Mouse (Mus musculus): ENCODE results near the gene Rpl35. TPM values are rescaled to one million over a fixed set of nuclear protein-coding genes. Genes with fewer than 3 reads are reported as not detected.
"Not testable (repeated sequence)": the region's sequence is repeated elsewhere in the genome, so short reads cannot be mapped to it uniquely, and the experiment has no call there.

Rpl35 gene
- 970 and 1,048 TPM in 2 replicates for polyA plus RNA-seq (2016; fragmentation: Nextera tagmentation; extraction: Ambion mirVana)

- WGBS = 12% methylated on average over 15 of the region's 15 CpGs
- Histone ChIP-seq H3K27ac (peak within 1 kb of the TSS; percentile 92), H3K4me1 (peaks cover 48% of the 10 kb centered on the region)
These were observed at the start of gene Rpl35 for GRCm38 (mm10) chr2:39005574-39006079. Gene Rpl35 (minus strand): TSS chr2:39005624.

DNA sequence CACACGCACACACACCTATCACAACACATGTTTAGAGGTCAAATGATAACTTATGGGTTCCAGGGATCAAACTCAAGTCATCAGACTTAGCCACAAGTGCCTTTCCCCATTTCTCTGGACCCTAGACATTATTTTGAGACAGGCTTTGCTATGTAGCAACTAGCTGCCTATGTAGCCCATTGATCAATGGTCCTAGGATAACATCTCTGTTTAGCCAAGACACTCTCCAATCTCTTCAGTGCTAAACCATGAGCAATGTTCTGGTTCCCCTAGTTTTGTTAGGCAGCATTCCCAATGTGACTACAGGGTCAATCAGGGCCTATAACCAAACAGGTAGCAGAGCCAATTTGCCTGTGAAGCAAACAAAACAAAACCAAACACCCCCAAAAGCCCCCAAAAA lies 43.1 kb upstream of the Rpl35 start:
- H3K27ac ChIP-seq = no peak overlapping the region
- WGBS = 90% methylated on average over 1 of the region's 1 CpGs
- no peaks in the 10 kb centered on the region for H3K4me1 ChIP-seq
- H3K36me3 ChIP-seq (replicated peaks) = peaks cover 66% of the 10 kb centered on the region
- H3K9me3 ChIP-seq = no peaks in the 10 kb centered on the region
- no peak overlapping the region for H3K4me3 ChIP-seq (replicated peaks)
- no peaks in the 10 kb centered on the region for H3K27me3 ChIP-seq
- ATAC-seq (ENCODE audit: low FRiP score) = no peak
- no peak overlapping the region for H3K9ac ChIP-seq
- H3K4me2 ChIP-seq = no peak overlapping the region

More at GRCm38 (mm10) chr2:39005574-39006079, at the start of gene Rpl35:
- Histone ChIP-seq H3K4me3 (replicated peaks) (peak within 1 kb of the TSS; percentile 74), H3K4me2 (peak within 1 kb of the TSS; percentile 82), H3K36me3 (replicated peaks) (peaks cover 33% of the 10 kb centered on the region), H3K9ac (peak within 1 kb of the TSS; percentile 89), H3K9me3 (no peaks in the 10 kb centered on the region), H3K27me3 (no peaks in the 10 kb centered on the region)
- ATAC-seq (ENCODE audit: low FRiP score) = no peak

DNA sequence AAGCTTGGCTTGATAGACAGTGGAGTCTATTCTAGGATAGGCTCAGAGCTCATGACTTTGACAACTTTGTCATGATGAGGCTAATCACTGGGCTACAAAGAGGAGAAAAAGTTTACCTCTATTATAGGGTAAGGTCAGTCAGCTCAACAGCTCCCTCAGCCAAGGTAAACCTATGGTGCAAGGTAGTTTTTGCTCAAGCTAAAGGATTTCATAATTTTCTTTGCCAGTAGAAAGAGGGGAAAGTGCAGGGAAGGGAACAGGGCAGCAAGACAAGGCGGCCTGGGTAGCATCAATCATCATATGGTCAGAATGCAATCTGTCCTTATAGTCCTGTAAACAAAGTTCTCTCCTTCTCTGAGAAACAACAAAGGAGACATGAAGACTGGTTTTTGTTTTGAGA lies 34.8 kb upstream of the Rpl35 start:
- WGBS = 100% methylated on average over 1 of the region's 1 CpGs
- Histone ChIP-seq H3K4me3 (replicated peaks) (no peak overlapping the region), H3K9me3 (no peaks in the 10 kb centered on the region), H3K36me3 (replicated peaks) (peaks cover 64% of the 10 kb centered on the region), H3K4me1 (no peaks in the 10 kb centered on the region), H3K27ac (no peak overlapping the region), H3K27me3 (no peaks in the 10 kb centered on the region), H3K4me2 (no peak overlapping the region), H3K9ac (no peak overlapping the region)
- ATAC-seq (ENCODE audit: low FRiP score) = no peak

DNA sequence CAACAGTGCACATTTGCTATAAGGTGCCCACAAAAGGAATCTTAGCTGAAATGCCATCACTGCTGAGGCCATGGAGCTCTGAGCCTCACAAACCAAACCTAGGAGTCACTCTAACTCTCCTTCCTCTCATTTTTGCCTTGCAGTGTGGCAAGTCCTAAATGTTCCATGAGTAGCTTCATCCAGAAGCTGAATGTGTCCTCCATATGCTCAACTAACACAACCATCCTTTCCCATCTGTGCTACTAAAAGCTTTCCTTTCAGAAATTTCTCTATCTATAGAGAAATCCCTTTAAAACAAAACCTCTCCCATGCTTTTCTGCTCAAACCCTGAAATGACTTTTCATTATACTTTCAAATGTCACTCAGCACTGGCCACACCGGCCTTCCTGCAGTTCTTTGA lies 26.2 kb upstream of the Rpl35 start:
- Histone ChIP-seq H3K27ac (no peak overlapping the region), H3K27me3 (no peaks in the 10 kb centered on the region), H3K9ac (no peak overlapping the region), H3K4me2 (no peak overlapping the region), H3K4me1 (no peaks in the 10 kb centered on the region), H3K4me3 (replicated peaks) (no peak overlapping the region), H3K36me3 (replicated peaks) (peaks cover 82% of the 10 kb centered on the region), H3K9me3 (no peaks in the 10 kb centered on the region)
- WGBS = 85% methylated on average over 1 of the region's 1 CpGs
- no peak for ATAC-seq (ENCODE audit: low FRiP score)

DNA sequence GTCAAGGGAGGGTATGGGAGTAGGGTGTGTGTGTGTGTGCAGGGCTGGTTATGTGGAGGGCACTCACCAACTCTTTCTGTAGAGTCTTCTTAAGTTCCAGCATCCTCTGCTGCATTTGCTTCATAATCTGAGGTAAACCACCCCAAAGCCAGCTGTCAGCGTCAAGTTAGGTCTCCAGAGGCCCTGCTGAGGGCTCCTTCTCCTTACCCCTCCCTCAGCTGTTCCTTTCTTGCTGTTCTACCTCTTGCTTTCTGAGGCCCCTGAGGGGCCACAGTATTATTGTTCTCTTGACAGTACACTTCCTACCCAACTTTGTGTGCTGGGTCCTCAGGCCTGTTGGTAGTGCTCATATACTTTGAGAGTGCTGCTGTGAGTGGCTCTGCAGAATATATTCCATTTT lies 14.6 kb upstream of the Rpl35 start:
- no peaks in the 10 kb centered on the region for H3K9me3 ChIP-seq
- H3K27ac ChIP-seq = no peak overlapping the region
- no peak for ATAC-seq (ENCODE audit: low FRiP score)
- H3K27me3 ChIP-seq = no peaks in the 10 kb centered on the region
- H3K36me3 ChIP-seq (replicated peaks) = peaks cover 88% of the 10 kb centered on the region
- H3K4me3 ChIP-seq (replicated peaks) = no peak overlapping the region
- H3K4me2 ChIP-seq = no peak overlapping the region
- no peaks in the 10 kb centered on the region for H3K4me1 ChIP-seq
- 94% methylated on average over 1 of the region's 1 CpGs for WGBS
- no peak overlapping the region for H3K9ac ChIP-seq

GRCm38 (mm10) chr2:39016581-39016980 lies 11.2 kb upstream of the Rpl35 start:
- WGBS = 84% methylated on average over 3 of the region's 3 CpGs
- Histone ChIP-seq H3K9ac (no peak overlapping the region), H3K4me3 (replicated peaks) (no peak overlapping the region), H3K9me3 (no peaks in the 10 kb centered on the region), H3K27me3 (no peaks in the 10 kb centered on the region), H3K27ac (no peak overlapping the region), H3K36me3 (replicated peaks) (peaks cover 89% of the 10 kb centered on the region), H3K4me1 (0 out of 2 replicates have a peak, but pooled peaks cover 4% of the 10 kb centered on the region), H3K4me2 (no peak overlapping the region)
- ATAC-seq (ENCODE audit: low FRiP score) = no peak

DNA sequence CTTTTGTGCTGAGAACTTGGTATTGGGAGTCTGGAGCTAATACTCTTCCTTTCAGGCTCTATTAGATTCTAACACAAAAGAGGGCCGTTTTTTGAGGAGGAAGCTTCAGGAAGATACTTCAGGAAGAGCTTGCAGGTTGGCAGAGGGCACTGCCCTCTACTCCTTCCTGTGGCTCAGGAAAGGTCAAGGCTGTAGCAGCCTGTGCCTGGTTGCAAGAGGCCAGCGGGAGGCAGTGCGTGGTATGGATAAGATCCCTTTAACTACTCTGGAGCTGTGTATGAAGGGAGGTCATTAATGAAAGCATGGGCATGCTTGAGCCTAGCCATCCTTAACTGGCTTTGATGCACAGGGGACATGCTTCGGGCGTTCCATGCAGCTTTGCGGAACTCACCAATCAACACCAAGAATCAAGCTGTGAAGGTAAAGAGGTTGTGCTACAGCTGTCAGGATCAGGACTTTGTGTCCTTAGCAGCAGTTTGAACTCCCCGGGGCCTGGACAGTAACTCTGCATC lies 7.4 kb upstream of the Rpl35 start:
- H3K27me3 ChIP-seq = no peaks in the 10 kb centered on the region
- peaks cover 20% of the 10 kb centered on the region for H3K4me1 ChIP-seq
- no peak overlapping the region for H3K4me3 ChIP-seq (replicated peaks)
- no peak overlapping the region for H3K4me2 ChIP-seq
- peaks cover 57% of the 10 kb centered on the region for H3K36me3 ChIP-seq (replicated peaks)
- WGBS = 86% methylated on average over 7 of the region's 7 CpGs
- H3K9ac ChIP-seq = no peak overlapping the region
- no peak for ATAC-seq (ENCODE audit: low FRiP score)
- no peaks in the 10 kb centered on the region for H3K9me3 ChIP-seq
- no peak overlapping the region for H3K27ac ChIP-seq

GRCm38 (mm10) chr2:39011971-39012370 lies 6.5 kb upstream of the Rpl35 start:
- ATAC-seq (ENCODE audit: low FRiP score) = no peak
- peaks cover 48% of the 10 kb centered on the region for H3K36me3 ChIP-seq (replicated peaks)
- no peaks in the 10 kb centered on the region for H3K27me3 ChIP-seq
- WGBS = 92% methylated on average over 3 of the region's 3 CpGs
- no peak overlapping the region for H3K4me2 ChIP-seq
- peaks cover 24% of the 10 kb centered on the region for H3K4me1 ChIP-seq
- H3K27ac ChIP-seq = no peak overlapping the region
- peak overlapping the region; percentile 4; the same call in 1 of the 2 replicates for H3K9ac ChIP-seq
- no peaks in the 10 kb centered on the region for H3K9me3 ChIP-seq
- no peak overlapping the region for H3K4me3 ChIP-seq (replicated peaks)

- no peak for ATAC-seq (ENCODE audit: low FRiP score)
- Histone ChIP-seq H3K4me2 (no peak overlapping the region), H3K9me3 (no peaks in the 10 kb centered on the region), H3K27ac (no peak overlapping the region), H3K4me1 (peaks cover 26% of the 10 kb centered on the region), H3K9ac (no peak overlapping the region), H3K4me3 (replicated peaks) (no peak overlapping the region), H3K36me3 (replicated peaks) (peaks cover 42% of the 10 kb centered on the region), H3K27me3 (no peaks in the 10 kb centered on the region)
These were observed 5.8 kb upstream of the Rpl35 start for GRCm38 (mm10) chr2:39011264-39011663.

- H3K9ac ChIP-seq; H3K4me2 ChIP-seq; H3K27ac ChIP-seq; H3K4me3 ChIP-seq (replicated peaks); H3K9me3 ChIP-seq; H3K27me3 ChIP-seq; ATAC-seq (ENCODE audit: low FRiP score): not testable (repeated sequence)
- Histone ChIP-seq H3K4me1 (peaks cover 33% of the 10 kb centered on the region), H3K36me3 (replicated peaks) (peaks cover 32% of the 10 kb centered on the region)
- WGBS = 89% methylated on average over 5 of the region's 5 CpGs
These were observed 4.7 kb upstream of the Rpl35 start for GRCm38 (mm10) chr2:39010144-39010543.

GRCm38 (mm10) chr2:39008954-39009365 lies 3.5 kb upstream of the Rpl35 start:
- WGBS = 37% methylated on average over 3 of the region's 3 CpGs

DNA sequence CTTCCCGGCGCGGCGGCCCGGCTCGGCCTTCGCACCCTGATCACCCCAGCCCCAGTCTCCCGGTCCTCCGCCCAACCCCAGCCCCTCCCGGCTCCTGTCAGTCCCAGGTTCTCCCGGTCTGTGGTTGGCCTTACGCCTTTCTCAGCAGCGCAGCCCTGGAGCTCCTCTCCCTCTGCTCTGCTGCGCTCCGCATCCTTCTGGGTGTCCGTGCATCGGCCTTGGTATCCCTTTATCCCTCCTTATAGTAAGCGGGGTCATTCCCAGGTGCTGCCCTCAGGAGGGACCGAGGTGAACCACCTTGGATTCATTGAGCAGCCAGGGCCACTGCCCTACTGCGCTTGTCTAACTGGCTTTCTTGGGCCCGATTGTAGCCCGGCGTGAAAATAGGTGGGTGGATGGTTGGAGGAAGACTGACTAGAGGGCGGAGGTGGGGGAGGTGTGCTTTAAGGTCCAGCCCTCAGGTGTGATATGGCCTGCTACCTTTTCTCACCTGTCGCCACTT lies 3.0 kb upstream of the Rpl35 start:
- H3K27me3 ChIP-seq = no peaks in the 10 kb centered on the region
- H3K4me3 ChIP-seq (replicated peaks) = peak overlapping the region; percentile 95
- no peaks in the 10 kb centered on the region for H3K9me3 ChIP-seq
- peak; percentile 60 for ATAC-seq (ENCODE audit: low FRiP score)
- peak overlapping the region; percentile 93 for H3K4me2 ChIP-seq
- peak overlapping the region; percentile 94 for H3K9ac ChIP-seq
- H3K4me1 ChIP-seq = peaks cover 38% of the 10 kb centered on the region
- peak overlapping the region; percentile 89 for H3K27ac ChIP-seq
- under 1% methylated on average over 23 of the region's 25 CpGs for WGBS
- H3K36me3 ChIP-seq (replicated peaks) = peaks cover 20% of the 10 kb centered on the region

More at GRCm38 (mm10) chr2:39008954-39009365, 3.5 kb upstream of the Rpl35 start:
- Histone ChIP-seq H3K9ac (peak overlapping the region; percentile 94), H3K4me1 (peaks cover 37% of the 10 kb centered on the region), H3K9me3 (no peaks in the 10 kb centered on the region), H3K36me3 (replicated peaks) (peaks cover 20% of the 10 kb centered on the region), H3K4me2 (peak overlapping the region; percentile 93), H3K27ac (peak overlapping the region; percentile 89; the same call in 1 of the 2 replicates), H3K27me3 (no peaks in the 10 kb centered on the region), H3K4me3 (replicated peaks) (peak overlapping the region; percentile 95)
- no peak for ATAC-seq (ENCODE audit: low FRiP score)

DNA sequence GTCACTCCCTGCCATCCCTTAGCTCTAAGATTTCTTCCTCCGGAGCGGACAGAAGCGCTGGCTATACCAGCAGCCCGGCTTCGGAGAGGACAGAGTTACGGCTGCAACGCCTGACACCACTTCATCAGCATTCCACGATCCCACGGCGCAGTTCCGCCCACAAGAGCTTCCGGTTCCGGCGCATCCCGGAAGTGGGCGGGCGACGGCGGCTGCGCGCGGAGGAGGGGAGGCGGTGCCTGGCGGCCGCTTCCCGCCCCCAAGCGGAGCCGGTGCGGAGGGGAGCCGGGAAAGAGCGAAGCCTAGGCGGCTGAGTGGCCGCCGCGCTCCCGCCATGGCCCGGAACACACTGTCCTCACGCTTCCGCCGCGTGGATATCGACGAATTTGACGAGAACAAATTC lies 2.4 kb upstream of the Rpl35 start:
- Histone ChIP-seq H3K4me1 (peaks cover 43% of the 10 kb centered on the region), H3K4me2 (peak overlapping the region; percentile 93), H3K27me3 (no peaks in the 10 kb centered on the region), H3K27ac (peak overlapping the region; percentile 89), H3K9ac (peak overlapping the region; percentile 94), H3K4me3 (replicated peaks) (peak overlapping the region; percentile 95), H3K9me3 (no peaks in the 10 kb centered on the region), H3K36me3 (replicated peaks) (peaks cover 20% of the 10 kb centered on the region)
- WGBS = 0% methylated on average over 40 of the region's 44 CpGs
- peak; percentile 90 for ATAC-seq (ENCODE audit: low FRiP score)
